Mouse (Mus musculus) embryonic facial prominence, embryonic 14.5 days (tissue): ENCODE data around the gene Ak7. TPM values are rescaled to one million over a fixed set of nuclear protein-coding genes. Genes with fewer than 3 reads are reported as not detected.

Source experiments
- ATAC-seq: fragments of 200-750 bp; cut with Nextera tagmentation; 2 replicates; pipeline ENCODE4 v1.8.0; 2017; ENCODE audit warnings: low read depth, moderate number of reproducible peaks, moderate TSS enrichment
- DNase-seq: peaks from one replicate; pipeline ENCODE4 v3.0.0-alpha.2; 2015; ENCODE audit warnings: low spot score
- H3K27ac ChIP-seq: fragments of 300-500 bp; sonication (generic); replicated peaks from 2 replicates; pipeline ENCODE4 v1.5.1; 2014; ENCODE audit warnings: low read depth, mild to moderate bottlenecking, low read length, moderate library complexity
- H3K27me3 ChIP-seq: fragments of 300-500 bp; sonication (generic); replicated peaks from 2 replicates; pipeline ENCODE4 v1.6.1; 2014; ENCODE audit warnings: low read length; ENCODE audit not compliant: control insufficient read depth, insufficient read depth
- H3K36me3 ChIP-seq: fragments of 300-500 bp; sonication (generic); 2 replicates; pipeline ENCODE4 v1.6.1; 2014; ENCODE audit warnings: low read length, mixed read lengths; ENCODE audit not compliant: control insufficient read depth, insufficient read depth
- H3K4me1 ChIP-seq: fragments of 300-500 bp; sonication (generic); 2 replicates; pipeline ENCODE4 v1.6.1; 2014; ENCODE audit warnings: antibody characterized with exemption, low read length; ENCODE audit not compliant: control insufficient read depth, insufficient read depth
- H3K4me2 ChIP-seq: fragments of 300-500 bp; sonication (generic); 2 replicates; pipeline ENCODE4 v1.6.1; 2014; ENCODE audit warnings: low read depth, mild to moderate bottlenecking, low read length, moderate library complexity, mixed read lengths
- H3K4me3 ChIP-seq: fragments of 300-500 bp; sonication (generic); 2 replicates; pipeline ENCODE4 v1.5.1; 2014; ENCODE audit warnings: low read depth, mild to moderate bottlenecking, low read length
- H3K9ac ChIP-seq: fragments of 300-500 bp; sonication (generic); 2 replicates; pipeline ENCODE4 v1.6.1; 2014; ENCODE audit warnings: low read depth, mild to moderate bottlenecking, low read length, moderate library complexity, mixed read lengths
- H3K9me3 ChIP-seq: fragments of 300-500 bp; sonication (generic); 2 replicates; pipeline ENCODE4 v1.6.1; 2016; ENCODE audit warnings: low read length; ENCODE audit not compliant: control insufficient read depth
- WGBS: fragments of 180-500 bp; shearing (Covaris S2); extraction: QIAGEN DNeasy Blood & Tissue Kit; methylation state at CpG from one replicate; pipeline ENCODE4 v1.1.7; 2014; 5-methylcytosine and 5-hydroxymethylcytosine counted together
- polyA plus RNA-seq: library from polyadenylated mRNA; unstranded; fragments of >200 nt; fragmentation: Nextera tagmentation; extraction: Ambion mirVana; gene quantifications from 2 replicates; pipeline ENCODE4 v1.2.1, GENCODE M21; 2014

Gene Ak7
- polyA plus RNA-seq: 0.29 and 1.3 TPM in 2 replicates

GRCm38 (mm10) chr12:105705799-105706487 is at the start of gene Ak7:
Gene Ak7 (plus strand): TSS chr12:105705976.
- peak within 1 kb of the TSS; percentile 42 for H3K4me2 ChIP-seq
- H3K4me3 ChIP-seq: no peak within 1 kb of the TSS
- H3K9ac ChIP-seq: no peak within 1 kb of the TSS
- peaks cover 9% of the 10 kb centered on the region; the same call in 1 of the 2 replicates for H3K4me1 ChIP-seq
- peaks cover 6% of the 10 kb centered on the region; the same call in 1 of the 2 replicates for H3K36me3 ChIP-seq
- WGBS: 10% methylated on average over 21 of the region's 22 CpGs
- no peak within 1 kb of the TSS for H3K27ac ChIP-seq
- peak; percentile 77 for DNase-seq
- peak; percentile 77 for ATAC-seq
- no peaks in the 10 kb centered on the region for H3K27me3 ChIP-seq
- no peaks in the 10 kb centered on the region for H3K9me3 ChIP-seq

- peaks cover 32% of the 10 kb centered on the region for H3K36me3 ChIP-seq
- no peak for ATAC-seq
Observed at GRCm38 (mm10) chr12:105676274-105676673, 29.5 kb upstream of the Ak7 start.

GRCm38 (mm10) chr12:105678211-105678610 is 27.6 kb upstream of the Ak7 start:
- ATAC-seq (no peak), DNase-seq (no peak)
- Histone ChIP-seq H3K4me1 (peaks cover 5% of the 10 kb centered on the region; the same call in 1 of the 2 replicates), H3K4me2 (no peak overlapping the region), H3K27me3 (no peaks in the 10 kb centered on the region), H3K4me3 (no peak overlapping the region), H3K27ac (no peak overlapping the region), H3K9ac (no peak overlapping the region), H3K36me3 (peaks cover 22% of the 10 kb centered on the region), H3K9me3 (no peaks in the 10 kb centered on the region)
- WGBS: 79% methylated on average over 7 of the region's 7 CpGs

More at GRCm38 (mm10) chr12:105676274-105676673, 29.5 kb upstream of the Ak7 start:
- H3K4me1 ChIP-seq: no peaks in the 10 kb centered on the region
- H3K9me3 ChIP-seq: no peaks in the 10 kb centered on the region
- no peak overlapping the region for H3K4me2 ChIP-seq
- H3K27ac ChIP-seq: no peak overlapping the region
- no peak for DNase-seq
- 94% methylated on average over 8 of the region's 8 CpGs for WGBS
- H3K27me3 ChIP-seq: no peaks in the 10 kb centered on the region
- H3K9ac ChIP-seq: no peak overlapping the region
- H3K4me3 ChIP-seq: no peak overlapping the region

GRCm38 (mm10) chr12:105678762-105679161 is 27.0 kb upstream of the Ak7 start:
- no peak for DNase-seq
- no peak for ATAC-seq
- no peak overlapping the region for H3K27ac ChIP-seq
- no peak overlapping the region for H3K9ac ChIP-seq
- no peak overlapping the region for H3K4me2 ChIP-seq
- no peaks in the 10 kb centered on the region for H3K27me3 ChIP-seq
- peaks cover 16% of the 10 kb centered on the region for H3K36me3 ChIP-seq
- H3K4me1 ChIP-seq: peaks cover 11% of the 10 kb centered on the region
- H3K9me3 ChIP-seq: no peaks in the 10 kb centered on the region
- WGBS: 88% methylated on average over 3 of the region's 3 CpGs
- H3K4me3 ChIP-seq: no peak overlapping the region

- peak within 1 kb of the TSS; percentile 96 for H3K4me3 ChIP-seq
- WGBS: under 1% methylated on average over 31 of the region's 41 CpGs
Observed at GRCm38 (mm10) chr12:105683933-105684901, 21.6 kb upstream of the Ak7 start, which contains the start of gene Gskip. Gene Gskip (plus strand): TSS chr12:105684829.

GRCm38 (mm10) chr12:105685001-105685691 is 20.6 kb upstream of the Ak7 start, which contains the start of gene Atg2b:
Gene Atg2b (minus strand): TSS chr12:105685211.
- Histone ChIP-seq H3K36me3 (peaks cover 11% of the 10 kb centered on the region), H3K9me3 (no peaks in the 10 kb centered on the region), H3K27me3 (no peaks in the 10 kb centered on the region), H3K4me1 (peaks cover 19% of the 10 kb centered on the region), H3K27ac (peak within 1 kb of the TSS; percentile 92), H3K9ac (peak within 1 kb of the TSS; percentile 91), H3K4me2 (peak within 1 kb of the TSS; percentile 89), H3K4me3 (peak within 1 kb of the TSS; percentile 96)
- DNase-seq: peak; percentile 98
- WGBS: under 1% methylated on average over 47 of the region's 73 CpGs
- ATAC-seq: peak; percentile 92

More at GRCm38 (mm10) chr12:105683933-105684901, 21.6 kb upstream of the Ak7 start, which contains the start of gene Gskip:
- peak; percentile 65 for DNase-seq
- Histone ChIP-seq H3K36me3 (peaks cover 2% of the 10 kb centered on the region), H3K9me3 (no peaks in the 10 kb centered on the region), H3K4me1 (peaks cover 19% of the 10 kb centered on the region), H3K4me2 (peak within 1 kb of the TSS; percentile 89), H3K27me3 (no peaks in the 10 kb centered on the region), H3K9ac (peak within 1 kb of the TSS; percentile 91), H3K27ac (peak within 1 kb of the TSS; percentile 92)
- ATAC-seq: peak; percentile 51

GRCm38 (mm10) chr12:105686791-105687190 is 19.0 kb upstream of the Ak7 start:
- 85% methylated on average over 3 of the region's 3 CpGs for WGBS
- DNase-seq (no peak), ATAC-seq (no peak)
- Histone ChIP-seq H3K36me3 (peaks cover 18% of the 10 kb centered on the region), H3K4me1 (peaks cover 19% of the 10 kb centered on the region), H3K27ac (no peak overlapping the region), H3K4me2 (no peak overlapping the region), H3K9me3 (no peaks in the 10 kb centered on the region), H3K27me3 (no peaks in the 10 kb centered on the region), H3K9ac (no peak overlapping the region), H3K4me3 (no peak overlapping the region)

- H3K4me3 ChIP-seq: no peak overlapping the region
- peaks cover 15% of the 10 kb centered on the region for H3K4me1 ChIP-seq
- WGBS: 88% methylated on average over 4 of the region's 4 CpGs
- peaks cover 23% of the 10 kb centered on the region for H3K36me3 ChIP-seq
- no peak overlapping the region for H3K9ac ChIP-seq
- DNase-seq: no peak
- H3K27ac ChIP-seq: no peak overlapping the region
- H3K9me3 ChIP-seq: no peaks in the 10 kb centered on the region
- H3K4me2 ChIP-seq: no peak overlapping the region
- ATAC-seq: no peak
- no peaks in the 10 kb centered on the region for H3K27me3 ChIP-seq
Observed at GRCm38 (mm10) chr12:105687416-105687815, 18.4 kb upstream of the Ak7 start.
